Mouse (Mus musculus): ENCODE data around the gene Dohh. TPM values are rescaled to one million over a fixed set of nuclear protein-coding genes. Genes with fewer than 3 reads are reported as not detected.

Gene Dohh
- polyA plus RNA-seq, 1 experiment from 2014 or later: 83.4 TPM

- Histone ChIP-seq H3K4me1 (ENCODE audit: control insufficient read depth, insufficient read depth, low read length) (peaks cover 27% of the 10 kb centered on the region), H3K9ac (ENCODE audit: low read length) (no peak overlapping the region), H3K27me3 (ENCODE audit: control insufficient read depth, insufficient read depth, low read length) (no peaks in the 10 kb centered on the region), H3K4me3 (ENCODE audit: low read length) (no peak overlapping the region), H3K4me2 (ENCODE audit: low read depth, low read length) (no peak overlapping the region), H3K27ac (ENCODE audit: low read length) (no peak overlapping the region), H3K9me3 (replicated peaks; ENCODE audit: control insufficient read depth, low read length) (no peaks in the 10 kb centered on the region), H3K36me3 (ENCODE audit: control insufficient read depth, insufficient read depth) (peaks cover 34% of the 10 kb centered on the region)
- 84% methylated on average over 18 of the region's 18 CpGs for WGBS
- no peak for ATAC-seq (replicated peaks; ENCODE audit: extremely low read depth, insufficient read depth, low FRiP score)
Observed at GRCm38 (mm10) chr10:81399798-81400308, 15.6 kb downstream of the Dohh start.

GRCm38 (mm10) chr10:81400371-81401204 lies 16.4 kb downstream of the Dohh start:
- H3K4me1 ChIP-seq (ENCODE audit: control insufficient read depth, insufficient read depth, low read length): peaks cover 27% of the 10 kb centered on the region
- H3K27ac ChIP-seq (ENCODE audit: low read length): no peak overlapping the region; the same call in 1 of the 2 replicates
- H3K9me3 ChIP-seq (replicated peaks; ENCODE audit: control insufficient read depth, low read length): no peaks in the 10 kb centered on the region
- H3K9ac ChIP-seq (ENCODE audit: low read length): no peak overlapping the region
- H3K4me3 ChIP-seq (ENCODE audit: low read length): no peak overlapping the region
- WGBS: 67% methylated on average over 22 of the region's 22 CpGs
- no peak for ATAC-seq (replicated peaks; ENCODE audit: extremely low read depth, insufficient read depth, low FRiP score)
- H3K36me3 ChIP-seq (ENCODE audit: control insufficient read depth, insufficient read depth): peaks cover 39% of the 10 kb centered on the region
- H3K4me2 ChIP-seq (ENCODE audit: low read depth, low read length): peak overlapping the region; percentile 14; the same call in 1 of the 2 replicates
- no peaks in the 10 kb centered on the region for H3K27me3 ChIP-seq (ENCODE audit: control insufficient read depth, insufficient read depth, low read length)

GRCm38 (mm10) chr10:81401205-81401520 lies 16.9 kb downstream of the Dohh start:
- peaks cover 45% of the 10 kb centered on the region for H3K36me3 ChIP-seq (ENCODE audit: control insufficient read depth, insufficient read depth)
- H3K4me2 ChIP-seq (ENCODE audit: low read depth, low read length): peak overlapping the region; percentile 14; the same call in 1 of the 2 replicates
- no peak for ATAC-seq (replicated peaks; ENCODE audit: extremely low read depth, insufficient read depth, low FRiP score)
- no peaks in the 10 kb centered on the region for H3K27me3 ChIP-seq (ENCODE audit: control insufficient read depth, insufficient read depth, low read length)
- peak overlapping the region; percentile 94 for H3K27ac ChIP-seq (ENCODE audit: low read length)
- no peak overlapping the region for H3K4me3 ChIP-seq (ENCODE audit: low read length)
- WGBS: 39% methylated on average over 10 of the region's 10 CpGs
- peaks cover 30% of the 10 kb centered on the region for H3K4me1 ChIP-seq (ENCODE audit: control insufficient read depth, insufficient read depth, low read length)
- H3K9me3 ChIP-seq (replicated peaks; ENCODE audit: control insufficient read depth, low read length): no peaks in the 10 kb centered on the region
- H3K9ac ChIP-seq (ENCODE audit: low read length): no peak overlapping the region

- Histone ChIP-seq H3K27me3 (ENCODE audit: control insufficient read depth, insufficient read depth, low read length) (no peaks in the 10 kb centered on the region), H3K9me3 (replicated peaks; ENCODE audit: control insufficient read depth, low read length) (no peaks in the 10 kb centered on the region), H3K36me3 (ENCODE audit: control insufficient read depth, insufficient read depth) (peaks cover 47% of the 10 kb centered on the region), H3K4me2 (ENCODE audit: low read depth, low read length) (peak overlapping the region; percentile 54), H3K9ac (ENCODE audit: low read length) (peak overlapping the region; percentile 60; the same call in 1 of the 2 replicates), H3K4me3 (ENCODE audit: low read length) (peak overlapping the region; percentile 30), H3K4me1 (ENCODE audit: control insufficient read depth, insufficient read depth, low read length) (peaks cover 34% of the 10 kb centered on the region), H3K27ac (ENCODE audit: low read length) (peak overlapping the region; percentile 94)
- ATAC-seq (replicated peaks; ENCODE audit: extremely low read depth, insufficient read depth, low FRiP score): peak; percentile 76
- WGBS: 11% methylated on average over 17 of the region's 18 CpGs
Observed at GRCm38 (mm10) chr10:81401521-81402226, 17.4 kb downstream of the Dohh start.

- Histone ChIP-seq H3K36me3 (ENCODE audit: control insufficient read depth, insufficient read depth) (peaks cover 47% of the 10 kb centered on the region), H3K27ac (ENCODE audit: low read length) (peak overlapping the region; percentile 94), H3K27me3 (ENCODE audit: control insufficient read depth, insufficient read depth, low read length) (no peaks in the 10 kb centered on the region), H3K4me3 (ENCODE audit: low read length) (peak overlapping the region; percentile 30), H3K9ac (ENCODE audit: low read length) (peak overlapping the region; percentile 60), H3K9me3 (replicated peaks; ENCODE audit: control insufficient read depth, low read length) (no peaks in the 10 kb centered on the region), H3K4me2 (ENCODE audit: low read depth, low read length) (peak overlapping the region; percentile 54), H3K4me1 (ENCODE audit: control insufficient read depth, insufficient read depth, low read length) (peaks cover 40% of the 10 kb centered on the region)
- ATAC-seq (replicated peaks; ENCODE audit: extremely low read depth, insufficient read depth, low FRiP score): no peak
- WGBS: 34% methylated on average over 7 of the region's 7 CpGs
Observed at GRCm38 (mm10) chr10:81402227-81402765, 18.1 kb downstream of the Dohh start.

GRCm38 (mm10) chr10:81403511-81403910 lies 19.3 kb downstream of the Dohh start:
- Histone ChIP-seq H3K27me3 (ENCODE audit: control insufficient read depth, insufficient read depth, low read length) (no peaks in the 10 kb centered on the region), H3K4me2 (ENCODE audit: low read depth, low read length) (no peak overlapping the region), H3K4me3 (ENCODE audit: low read length) (no peak overlapping the region), H3K9me3 (replicated peaks; ENCODE audit: control insufficient read depth, low read length) (no peaks in the 10 kb centered on the region), H3K36me3 (ENCODE audit: control insufficient read depth, insufficient read depth) (peaks cover 44% of the 10 kb centered on the region), H3K4me1 (ENCODE audit: control insufficient read depth, insufficient read depth, low read length) (peaks cover 51% of the 10 kb centered on the region), H3K27ac (ENCODE audit: low read length) (peak overlapping the region; percentile 94), H3K9ac (ENCODE audit: low read length) (no peak overlapping the region)
- ATAC-seq (replicated peaks; ENCODE audit: extremely low read depth, insufficient read depth, low FRiP score): no peak
- WGBS: 77% methylated on average over 10 of the region's 10 CpGs

- Histone ChIP-seq H3K4me1 (ENCODE audit: control insufficient read depth, insufficient read depth, low read length) (peaks cover 54% of the 10 kb centered on the region), H3K36me3 (ENCODE audit: control insufficient read depth, insufficient read depth) (peaks cover 42% of the 10 kb centered on the region)
Observed at GRCm38 (mm10) chr10:81404082-81404481, 19.9 kb downstream of the Dohh start.

GRCm38 (mm10) chr10:81404720-81405119 lies 20.5 kb downstream of the Dohh start:
- Histone ChIP-seq H3K4me2 (ENCODE audit: low read depth, low read length) (no peak overlapping the region), H3K4me1 (ENCODE audit: control insufficient read depth, insufficient read depth, low read length) (peaks cover 60% of the 10 kb centered on the region), H3K9ac (ENCODE audit: low read length) (0 out of 2 replicates have a peak overlapping the region, but pooled peaks have one; percentile 30), H3K36me3 (ENCODE audit: control insufficient read depth, insufficient read depth) (peaks cover 37% of the 10 kb centered on the region), H3K27me3 (ENCODE audit: control insufficient read depth, insufficient read depth, low read length) (no peaks in the 10 kb centered on the region), H3K9me3 (replicated peaks; ENCODE audit: control insufficient read depth, low read length) (no peaks in the 10 kb centered on the region), H3K4me3 (ENCODE audit: low read length) (no peak overlapping the region), H3K27ac (ENCODE audit: low read length) (peak overlapping the region; percentile 38; the same call in 1 of the 2 replicates)
- no peak for ATAC-seq (replicated peaks; ENCODE audit: extremely low read depth, insufficient read depth, low FRiP score)
- WGBS: 50% methylated on average over 18 of the region's 18 CpGs

More at GRCm38 (mm10) chr10:81404082-81404481, 19.9 kb downstream of the Dohh start:
- Histone ChIP-seq H3K27me3 (ENCODE audit: control insufficient read depth, insufficient read depth, low read length) (no peaks in the 10 kb centered on the region), H3K27ac (ENCODE audit: low read length) (peak overlapping the region; percentile 4; the same call in 1 of the 2 replicates), H3K9ac (ENCODE audit: low read length) (no peak overlapping the region), H3K4me2 (ENCODE audit: low read depth, low read length) (no peak overlapping the region), H3K9me3 (replicated peaks; ENCODE audit: control insufficient read depth, low read length) (no peaks in the 10 kb centered on the region), H3K4me3 (ENCODE audit: low read length) (no peak overlapping the region)
- 44% methylated on average over 9 of the region's 9 CpGs for WGBS
- no peak for ATAC-seq (replicated peaks; ENCODE audit: extremely low read depth, insufficient read depth, low FRiP score)
